Comparison of ENCODE assay signal across 19 mouse cellular contexts in the genomic region with DNA sequence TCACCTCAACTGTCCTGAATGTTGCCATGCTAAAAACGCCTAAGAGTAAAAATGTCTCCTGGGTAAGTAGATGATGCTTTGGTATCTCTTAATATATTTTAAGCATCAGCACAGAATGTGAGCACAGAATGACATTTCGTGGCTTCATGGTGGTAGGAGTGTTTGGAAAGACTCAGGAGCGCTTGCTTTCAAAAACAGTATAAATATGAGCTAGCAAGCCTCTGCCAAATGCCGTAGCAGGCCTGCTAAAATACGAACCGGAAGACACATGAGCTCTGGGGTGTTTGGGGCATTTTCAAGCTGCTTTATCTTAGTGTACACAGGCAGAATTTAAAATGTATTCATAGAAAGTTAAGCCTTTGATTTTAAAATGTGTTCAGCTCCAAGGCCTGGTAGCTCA.
A peak's percentile ranks its signal among the peaks of the same experiment; 100 is the strongest.
DNase-seq lines count a peak whose midpoint lies in the region; ATAC-seq lines count a peak whose summit lies in the region.
"Had no signal": no experiment of that assay in that cellular context is flagged by ENCODE, and none has a peak within 500 bp of the region (broad histone marks: within the 10 kb centered on the region; RNA-seq: fewer than 3 reads in every experiment).

No protein-coding gene starts in this region.

- H3K4me1 ChIP-seq in hindbrain, embryonic 11.5 days (replicated peaks; ENCODE audit: control insufficient read depth, insufficient read depth, low read length) = no peaks in the 10 kb centered on the region
- H3K4me1 ChIP-seq in midbrain, embryonic 14.5 days (ENCODE audit: control insufficient read depth, insufficient read depth, low read length) = no peaks in the 10 kb centered on the region
- H3K4me1 ChIP-seq: hindbrain, embryonic 13.5 days; liver, embryonic 13.5 days; megakaryocyte, embryonic 14.5 days; neural tube, embryonic 12.5 days had no signal

- H3K4me2 ChIP-seq in hindbrain, embryonic 11.5 days (replicated peaks; ENCODE audit: low read depth, low read length) = no peak overlapping the region
- H3K4me2 ChIP-seq in midbrain, embryonic 14.5 days (ENCODE audit: low read length) = no peak overlapping the region
- H3K4me2 ChIP-seq: embryonic facial prominence, embryonic 13.5 days; hindbrain, embryonic 13.5 days; liver, embryonic 13.5 days; neural tube, embryonic 12.5 days had no signal

- no peak overlapping the region for H3K9ac ChIP-seq in hindbrain, embryonic 11.5 days (ENCODE audit: low read depth, low read length)
- no peak overlapping the region for H3K9ac ChIP-seq in midbrain, embryonic 14.5 days (replicated peaks; ENCODE audit: low read length)
- H3K9ac ChIP-seq: embryonic facial prominence, embryonic 13.5 days; hindbrain, embryonic 13.5 days; liver, embryonic 13.5 days; neural tube, embryonic 12.5 days had no signal

- H3K4me3 ChIP-seq in hindbrain, embryonic 11.5 days (ENCODE audit: low read depth, low read length) = no peak overlapping the region
- no peak overlapping the region for H3K4me3 ChIP-seq in midbrain, embryonic 14.5 days (replicated peaks; ENCODE audit: low read depth, low read length)
- H3K4me3 ChIP-seq: embryonic facial prominence, embryonic 13.5 days; forebrain, embryonic 10.5 days; heart, adult 2 months; hindbrain, embryonic 13.5 days; liver, embryonic 13.5 days; megakaryocyte, embryonic 14.5 days; neural tube, embryonic 12.5 days had no signal

- no peaks in the 10 kb centered on the region for H3K27me3 ChIP-seq in hindbrain, embryonic 11.5 days (ENCODE audit: control insufficient read depth, insufficient read depth, low read length)
- no peaks in the 10 kb centered on the region for H3K27me3 ChIP-seq in midbrain, embryonic 14.5 days (ENCODE audit: control insufficient read depth, insufficient read depth, low read length)
- H3K27me3 ChIP-seq: embryonic facial prominence, embryonic 13.5 days; hindbrain, embryonic 13.5 days; liver, embryonic 13.5 days; megakaryocyte, embryonic 14.5 days; neural tube, embryonic 12.5 days had no signal

- peak; percentile 30 for DNase-seq in left cerebral cortex, adult 11 months (ENCODE audit: low spot score)
- no peak for DNase-seq in left cerebral cortex, postnatal 4 days
- DNase-seq in frontal cortex, adult 2 months (ENCODE audit: extremely low spot score in 1 of 2, low spot score in 1 of 2) = peak; percentile 63 to 68
- DNase-seq in layer of hippocampus, postnatal 14 days (ENCODE audit: low spot score in 2 of 2) = peak; percentile 17 to 67
- DNase-seq in lung, postnatal 25 days (ENCODE audit: low spot score) = peak; percentile 4
- no peak for DNase-seq in hindbrain, embryonic 11.5 days (ENCODE audit: low spot score)
- no peak for DNase-seq in midbrain, embryonic 14.5 days
- DNase-seq in urinary bladder, postnatal 10 days (ENCODE audit: low spot score) = no peak
- DNase-seq: cerebellum, adult 11 months; heart, adult 2 months; kidney, postnatal 14 days; liver, embryonic 13.5 days; thymus, postnatal 36 days had no signal

- no peak overlapping the region for H3K27ac ChIP-seq in hindbrain, embryonic 11.5 days (ENCODE audit: low read depth, low read length)
- H3K27ac ChIP-seq in midbrain, embryonic 14.5 days (replicated peaks; ENCODE audit: low read depth, low read length) = no peak overlapping the region
- H3K27ac ChIP-seq: embryonic facial prominence, embryonic 13.5 days; forebrain, embryonic 10.5 days; heart, adult 2 months; hindbrain, embryonic 13.5 days; liver, embryonic 13.5 days; neural tube, embryonic 12.5 days had no signal

- intact Hi-C loops in left cerebral cortex, postnatal 4 days (cut with DNase I) = no loop called here

- no peaks in the 10 kb centered on the region for H3K36me3 ChIP-seq in hindbrain, embryonic 11.5 days (ENCODE audit: control insufficient read depth, insufficient read depth, low read length)
- no peaks in the 10 kb centered on the region for H3K36me3 ChIP-seq in midbrain, embryonic 14.5 days (ENCODE audit: control insufficient read depth, insufficient read depth, low read length)
- H3K36me3 ChIP-seq: embryonic facial prominence, embryonic 13.5 days; forebrain, embryonic 10.5 days; hindbrain, embryonic 13.5 days; liver, embryonic 13.5 days; neural tube, embryonic 12.5 days had no signal

- no peak for ATAC-seq in hindbrain, embryonic 11.5 days (ENCODE audit: low FRiP score)
- no peak for ATAC-seq in midbrain, embryonic 14.5 days (ENCODE audit: low FRiP score, low TSS enrichment)
- ATAC-seq: intestine, embryonic 16.5 days had no signal

- H3K9me3 ChIP-seq in hindbrain, embryonic 11.5 days (ENCODE audit: control insufficient read depth, low read length) = no peaks in the 10 kb centered on the region
- no peaks in the 10 kb centered on the region for H3K9me3 ChIP-seq in midbrain, embryonic 14.5 days (ENCODE audit: control insufficient read depth, low read length)
- H3K9me3 ChIP-seq: embryonic facial prominence, embryonic 13.5 days; forebrain, embryonic 10.5 days; hindbrain, embryonic 13.5 days; liver, embryonic 13.5 days; megakaryocyte, embryonic 14.5 days; neural tube, embryonic 12.5 days had no signal

- WGBS in hindbrain, embryonic 11.5 days = 90% methylated on average over 6 of the region's 6 CpGs
- WGBS in midbrain, embryonic 14.5 days = 87% methylated on average over 6 of the region's 6 CpGs

Comparison
In these comparisons a context has a peak if more than half of its experiments do, and no peak if none do; other contexts are left out.
1. DNase-seq: peak in left cerebral cortex, adult 11 months (single experiment), frontal cortex, adult 2 months (2 of 2), layer of hippocampus, postnatal 14 days (2 of 2) and lung, postnatal 25 days (single experiment); none in left cerebral cortex, postnatal 4 days (single experiment), hindbrain, embryonic 11.5 days (single experiment), midbrain, embryonic 14.5 days (single experiment) and urinary bladder, postnatal 10 days (single experiment).